18 mouse cellular contexts compared by ENCODE assay signal in the genomic region with DNA sequence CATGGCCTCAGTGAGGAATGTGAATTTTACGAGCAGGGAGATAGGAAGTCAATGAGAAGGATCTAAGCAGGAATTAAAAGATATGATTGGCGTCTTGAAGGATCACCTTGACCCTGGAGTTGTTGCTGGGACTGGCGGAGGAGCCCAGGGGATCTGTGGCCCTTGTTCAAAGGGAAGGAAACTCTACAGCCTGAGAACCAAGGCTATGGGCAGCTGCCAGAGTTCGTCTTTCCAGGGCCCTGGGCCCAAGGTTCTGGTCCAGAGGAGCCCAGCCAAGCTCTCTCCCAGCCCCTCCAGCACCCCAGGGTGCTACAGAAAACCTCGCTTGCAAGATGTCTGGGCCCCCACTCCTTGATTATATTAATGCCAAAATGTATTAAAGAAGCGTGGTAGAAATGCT. TPM values are rescaled to one million over a fixed set of nuclear protein-coding genes. Genes with fewer than 3 reads are reported as not detected.
DNase-seq lines count a peak whose midpoint lies in the region; ATAC-seq lines count a peak whose summit lies in the region.
"Had no signal": no experiment of that assay in that cellular context is flagged by ENCODE, and none has a peak within 500 bp of the region (broad histone marks: within the 10 kb centered on the region; RNA-seq: fewer than 3 reads in every experiment).

No protein-coding gene starts in this region.

- no peak overlapping the region for H3K4me3 ChIP-seq in limb, embryonic 13.5 days
- H3K4me3 ChIP-seq: erythroblast, embryonic 14.5 days; intestine, embryonic 15.5 days; layer of hippocampus, adult 2 months; megakaryocyte, embryonic 14.5 days had no signal

- no peaks in the 10 kb centered on the region for H3K36me3 ChIP-seq in limb, embryonic 13.5 days
- H3K36me3 ChIP-seq: intestine, embryonic 15.5 days had no signal

- peak; percentile 20 to 38 for DNase-seq in adrenal gland, postnatal 36 days
- DNase-seq in adrenal gland, postnatal 25 days, result no peak
- peak; percentile 23 for DNase-seq in ovary, adult 18-20 months (ENCODE audit: low spot score)
- no peak for DNase-seq in ovary, postnatal 10 days (ENCODE audit: low spot score)
- no peak for DNase-seq in left cerebral cortex, adult 11 months (ENCODE audit: low spot score)
- no peak for DNase-seq in layer of hippocampus, postnatal 14 days (ENCODE audit: low spot score in 2 of 2)
- DNase-seq: cerebellum, postnatal 10 days; heart, postnatal 14 days; right cerebral cortex, postnatal 25 days; thymus, postnatal 4 days had no signal

- no peak overlapping the region for H3K4me2 ChIP-seq in limb, embryonic 13.5 days (replicated peaks)
- H3K4me2 ChIP-seq: intestine, embryonic 15.5 days had no signal

- 0 out of 2 replicates have a peak, but pooled peaks have one; percentile 2 for ATAC-seq in limb, embryonic 13.5 days (ENCODE audit: low FRiP score, low read depth)
- no peak for ATAC-seq in megakaryocyte progenitor cell, adult 5-6 weeks (replicated peaks; ENCODE audit: poor library complexity)
- ATAC-seq: lung, postnatal 0 days had no signal

- WGBS in limb, embryonic 13.5 days, result 36% methylated on average over 6 of the region's 6 CpGs

- peaks cover 30% of the 10 kb centered on the region for H3K4me1 ChIP-seq in limb, embryonic 13.5 days
- H3K4me1 ChIP-seq: megakaryocyte, embryonic 14.5 days had no signal

- no peaks in the 10 kb centered on the region for H3K9me3 ChIP-seq in limb, embryonic 13.5 days
- H3K9me3 ChIP-seq: intestine, embryonic 15.5 days; megakaryocyte, embryonic 14.5 days had no signal

- no peak overlapping the region for H3K27ac ChIP-seq in limb, embryonic 13.5 days
- H3K27ac ChIP-seq: intestine, embryonic 15.5 days; layer of hippocampus, adult 2 months; liver, embryonic 14.5 days had no signal

- no peaks in the 10 kb centered on the region for H3K27me3 ChIP-seq in limb, embryonic 13.5 days
- H3K27me3 ChIP-seq: intestine, embryonic 15.5 days had no signal

- no peak overlapping the region for H3K9ac ChIP-seq in limb, embryonic 13.5 days
- H3K9ac ChIP-seq: intestine, embryonic 15.5 days; liver, embryonic 14.5 days had no signal

RNA-seq across cellular contexts. Expression of a gene that starts 21.0 kb away (rescaled TPM):
- total RNA-seq in adrenal gland, postnatal 36 days (2021), result 1 to 10 TPM; 5.1 to 9.4 TPM
- total RNA-seq in adrenal gland, postnatal 25 days (2021), result 4.6 and 6.0 TPM in 2 replicates
- polyA plus RNA-seq in limb, embryonic 13.5 days (2015; fragmentation: Nextera tagmentation; extraction: Ambion mirVana), result 14.4 and 16.9 TPM in 2 replicates
- 16.9 and 18.4 TPM in 2 replicates for total RNA-seq in megakaryocyte progenitor cell, adult 5-6 weeks (2015)
- 7.2 and 7.7 TPM in 2 replicates for total RNA-seq in megakaryocyte progenitor cell, adult 5-6 weeks (2017)
- total RNA-seq in layer of hippocampus, postnatal 14 days (2021), result 10 to 100 TPM; 53.8 to 60.2 TPM
- polyA plus RNA-seq: erythroblast, embryonic 14.5 days had no signal

Comparison
In these comparisons a context has a peak if more than half of its experiments do, and no peak if none do; other contexts are left out.
1. DNase-seq: peak in adrenal gland, postnatal 36 days (2 of 2) and ovary, adult 18-20 months (single experiment); none in adrenal gland, postnatal 25 days (single experiment), ovary, postnatal 10 days (single experiment), left cerebral cortex, adult 11 months (single experiment) and layer of hippocampus, postnatal 14 days (0 of 2).